Mouse (Mus musculus) heart, embryonic 14.5 days (tissue): Measurements from ENCODE around the gene Nhsl2. TPM values are rescaled to one million over a fixed set of nuclear protein-coding genes. Genes with fewer than 3 reads are reported as not detected.

Experiments
- ATAC-seq: fragments of 200-750 bp; cut with Nextera tagmentation; 2 replicates; pipeline ENCODE4 v1.8.0; 2017; ENCODE audit warnings: low read depth, moderate TSS enrichment; ENCODE audit not compliant: insufficient number of reproducible peaks, insufficient read depth, low FRiP score
- H3K27ac ChIP-seq, 2 experiments: fragments of 200-500 bp in 1 of 2; fragments of 300-500 bp in 1 of 2; sonication (generic) in 1 of 2; replicated peaks in 1 of 2; 2 replicates each; pipeline ENCODE4 v1.5.1; 2012 to 2014; ENCODE audit warnings: low read depth in 2 of 2, low read length in 2 of 2, control low read depth in 1 of 2, mild to moderate bottlenecking in 1 of 2, mixed read lengths in 1 of 2; ENCODE audit not compliant: control insufficient read depth in 1 of 2, insufficient read depth in 1 of 2
- H3K27me3 ChIP-seq: fragments of 300-500 bp; sonication (generic); 2 replicates; pipeline ENCODE4 v1.6.1; 2014; ENCODE audit warnings: mild to moderate bottlenecking, low read length, control low read depth; ENCODE audit not compliant: control insufficient read depth, insufficient read depth
- H3K36me3 ChIP-seq: fragments of 300-500 bp; sonication (generic); 2 replicates; pipeline ENCODE4 v1.6.1; 2014; ENCODE audit warnings: mild to moderate bottlenecking, control low read depth, low read length, mixed read lengths; ENCODE audit not compliant: control insufficient read depth, insufficient read depth
- H3K4me1 ChIP-seq, 2 experiments: fragments of 200-500 bp in 1 of 2; fragments of 300-500 bp in 1 of 2; sonication (generic) in 1 of 2; 2 replicates each; pipeline ENCODE4 v1.6.1; 2012 to 2014; ENCODE audit warnings: low read length in 2 of 2, control low read depth in 1 of 2, mixed read lengths in 1 of 2; ENCODE audit not compliant: control insufficient read depth in 2 of 2, insufficient read depth in 2 of 2
- H3K4me2 ChIP-seq: fragments of 300-500 bp; sonication (generic); 2 replicates; pipeline ENCODE4 v1.6.1; 2014; ENCODE audit warnings: mild to moderate bottlenecking, low read length
- H3K4me3 ChIP-seq, 2 experiments: fragments of 200-500 bp in 1 of 2; fragments of 300-500 bp in 1 of 2; sonication (generic) in 1 of 2; 2 replicates each; pipeline ENCODE4 v1.5.1; 2012 to 2014; ENCODE audit warnings: low read length in 2 of 2, mild to moderate bottlenecking in 2 of 2, control low read depth in 1 of 2, low read depth in 1 of 2, moderate library complexity in 1 of 2; ENCODE audit not compliant: control insufficient read depth in 1 of 2, insufficient read depth in 1 of 2
- H3K9ac ChIP-seq: fragments of 300-500 bp; sonication (generic); 2 replicates; pipeline ENCODE4 v1.6.1; 2014; ENCODE audit warnings: mild to moderate bottlenecking, low read length
- H3K9me3 ChIP-seq: fragments of 300-500 bp; sonication (generic); 2 replicates; pipeline ENCODE4 v1.6.1; 2016; ENCODE audit warnings: low read length, control low read depth; ENCODE audit not compliant: control insufficient read depth
- WGBS: fragments of 180-500 bp; shearing (Covaris S2); extraction: QIAGEN DNeasy Blood & Tissue Kit; methylation state at CpG from one replicate; pipeline ENCODE4 v1.1.7; 2014; 5-methylcytosine and 5-hydroxymethylcytosine counted together
- polyA plus RNA-seq: library from polyadenylated mRNA; unstranded; fragments of >200 nt; fragmentation: Nextera tagmentation; extraction: Ambion mirVana; gene quantifications from 2 replicates; pipeline ENCODE4 v1.2.1, GENCODE M21; 2014

The Nhsl2 gene
- polyA plus RNA-seq, 1 experiment from 2014 or later: 15.5 TPM

- H3K27ac ChIP-seq: no peak overlapping the region
- H3K4me3 ChIP-seq: no peak overlapping the region
- no peaks in the 10 kb centered on the region for H3K27me3 ChIP-seq
- no peak overlapping the region for H3K9ac ChIP-seq
- H3K36me3 ChIP-seq: no peaks in the 10 kb centered on the region
- WGBS: 19% methylated on average over 9 of the region's 9 CpGs
- no peaks in the 10 kb centered on the region for H3K9me3 ChIP-seq
- peaks cover 4 to 10% of the 10 kb centered on the region in 2 experiments for H3K4me1 ChIP-seq
- no peak overlapping the region for H3K4me2 ChIP-seq
- no peak for ATAC-seq
Measured at GRCm38 (mm10) chrX:102066134-102066533, 216.9 kb downstream of the Nhsl2 start.

GRCm38 (mm10) chrX:102067118-102067517 is 217.9 kb downstream of the Nhsl2 start:
- no peak overlapping the region for H3K9ac ChIP-seq
- 73% methylated on average over 6 of the region's 6 CpGs for WGBS
- no peaks in the 10 kb centered on the region for H3K9me3 ChIP-seq
- H3K36me3 ChIP-seq: no peaks in the 10 kb centered on the region
- no peak overlapping the region for H3K4me3 ChIP-seq
- no peak for ATAC-seq
- peaks cover 9 to 10% of the 10 kb centered on the region in 2 experiments for H3K4me1 ChIP-seq
- H3K27ac ChIP-seq: no peak overlapping the region
- no peak overlapping the region for H3K4me2 ChIP-seq
- no peaks in the 10 kb centered on the region for H3K27me3 ChIP-seq

GRCm38 (mm10) chrX:102068811-102069540 is 219.8 kb downstream of the Nhsl2 start:
- no peak overlapping the region for H3K4me3 ChIP-seq
- H3K27ac ChIP-seq: no peak overlapping the region
- 86% methylated on average over 24 of the region's 24 CpGs for WGBS
- peaks cover 11% of the 10 kb centered on the region; the same call in 1 of the 2 replicates for H3K36me3 ChIP-seq
- no peak overlapping the region for H3K4me2 ChIP-seq
- no peak overlapping the region for H3K9ac ChIP-seq
- no peaks in the 10 kb centered on the region for H3K27me3 ChIP-seq
- ATAC-seq: no peak
- no peaks in the 10 kb centered on the region for H3K9me3 ChIP-seq
- peaks cover 9 to 10% of the 10 kb centered on the region in 2 experiments for H3K4me1 ChIP-seq

GRCm38 (mm10) chrX:102070591-102071471 is 221.6 kb downstream of the Nhsl2 start, which contains the start of gene Rtl5:
Rtl5 (minus strand) TSS chrX:102071304.
- Histone ChIP-seq H3K4me2 (peak within 1 kb of the TSS; percentile 75), H3K27ac (peak within 1 kb of the TSS; percentile 73 to 75), H3K27me3 (no peaks in the 10 kb centered on the region), H3K9ac (peak within 1 kb of the TSS; percentile 72), H3K9me3 (no peaks in the 10 kb centered on the region), H3K36me3 (peaks cover 11% of the 10 kb centered on the region; the same call in 1 of the 2 replicates), H3K4me3 (peak within 1 kb of the TSS; percentile 49 to 55), H3K4me1 (peaks cover 8 to 10% of the 10 kb centered on the region in 2 experiments)
- WGBS: 15% methylated on average over 61 of the region's 61 CpGs
- ATAC-seq: peak; percentile 80

GRCm38 (mm10) chrX:102071517-102071916 is 222.3 kb downstream of the Nhsl2 start:
- peak overlapping the region in 1 of 2 experiments; percentile 75; a peak in 1 of 4 replicates for H3K27ac ChIP-seq
- H3K27me3 ChIP-seq: no peaks in the 10 kb centered on the region
- H3K4me1 ChIP-seq: peaks cover 6 to 10% of the 10 kb centered on the region in 2 experiments; a peak in 3 of 4 replicates
- no peaks in the 10 kb centered on the region for H3K9me3 ChIP-seq
- H3K9ac ChIP-seq: peak overlapping the region; percentile 25; the same call in 1 of the 2 replicates
- H3K4me3 ChIP-seq: peak overlapping the region; percentile 49 to 55
- H3K4me2 ChIP-seq: peak overlapping the region; percentile 75
- peaks cover 11% of the 10 kb centered on the region; the same call in 1 of the 2 replicates for H3K36me3 ChIP-seq
- ATAC-seq: no peak
- WGBS: 41% methylated on average over 2 of the region's 2 CpGs

GRCm38 (mm10) chrX:102073605-102074325 is 224.6 kb downstream of the Nhsl2 start:
- H3K4me3 ChIP-seq: no peak overlapping the region
- 82% methylated on average over 14 of the region's 14 CpGs for WGBS
- H3K27ac ChIP-seq: no peak overlapping the region
- H3K4me1 ChIP-seq: peaks cover 6 to 10% of the 10 kb centered on the region in 2 experiments; a peak in 3 of 4 replicates
- no peak overlapping the region for H3K4me2 ChIP-seq
- no peaks in the 10 kb centered on the region for H3K9me3 ChIP-seq
- H3K9ac ChIP-seq: no peak overlapping the region
- ATAC-seq: no peak
- H3K27me3 ChIP-seq: no peaks in the 10 kb centered on the region
- H3K36me3 ChIP-seq: peaks cover 25% of the 10 kb centered on the region

GRCm38 (mm10) chrX:102074435-102074834 is 225.2 kb downstream of the Nhsl2 start:
- no peak overlapping the region for H3K4me3 ChIP-seq
- H3K9me3 ChIP-seq: no peaks in the 10 kb centered on the region
- WGBS: 72% methylated on average over 5 of the region's 5 CpGs
- ATAC-seq: no peak
- H3K9ac ChIP-seq: no peak overlapping the region
- peaks cover 6 to 10% of the 10 kb centered on the region in 2 experiments; a peak in 3 of 4 replicates for H3K4me1 ChIP-seq
- no peaks in the 10 kb centered on the region for H3K27me3 ChIP-seq
- H3K36me3 ChIP-seq: peaks cover 32% of the 10 kb centered on the region
- H3K27ac ChIP-seq: no peak overlapping the region
- H3K4me2 ChIP-seq: no peak overlapping the region
